Mouse (Mus musculus): ENCODE data around the gene Gm27021. TPM values are rescaled to one million over a fixed set of nuclear protein-coding genes. Genes with fewer than 3 reads are reported as not detected.

Gene Gm27021
- total RNA-seq, 2 experiments from 2014 or later = not detected

DNA sequence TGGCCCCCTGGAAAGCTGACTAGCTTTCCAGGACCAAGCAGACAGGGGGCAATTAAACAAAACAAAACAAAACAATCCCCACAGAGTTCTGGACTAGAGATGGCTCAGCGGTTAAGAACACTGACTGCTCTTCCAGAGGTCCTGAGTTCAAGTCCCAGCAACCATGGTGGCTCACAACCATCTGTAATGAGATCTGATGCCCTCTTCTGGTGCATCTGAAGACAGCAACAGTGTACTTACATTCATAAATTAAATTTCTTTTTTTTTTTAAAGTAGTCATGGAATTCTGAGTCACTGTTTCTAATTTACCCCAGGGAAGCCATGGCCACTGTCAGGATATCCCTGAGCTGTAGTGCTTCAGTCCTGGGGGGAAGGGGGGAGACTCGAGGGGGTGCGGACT lies 53.4 kb downstream of the Gm27021 start:
- ATAC-seq (replicated peaks; ENCODE audit: poor library complexity, severe bottlenecking) = no peak

DNA sequence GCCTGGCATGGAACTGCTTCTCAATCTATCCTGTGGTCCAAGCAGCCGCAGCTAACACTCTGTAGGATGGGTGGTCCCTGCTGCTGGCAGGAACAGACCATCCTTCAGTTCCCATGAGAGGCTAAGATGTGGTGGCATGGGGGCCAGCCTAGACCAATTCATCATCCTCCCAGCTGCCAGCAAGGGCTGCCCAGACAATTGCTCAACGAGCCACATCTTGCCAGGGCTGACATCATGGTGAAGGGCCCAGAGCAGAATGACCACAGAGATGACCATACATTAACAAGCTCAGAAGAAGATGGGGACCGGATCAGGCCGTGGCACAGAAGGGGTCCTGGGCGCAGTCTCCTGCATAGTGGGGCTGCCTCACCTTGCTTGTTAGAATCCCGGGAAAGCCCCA lies 57.1 kb downstream of the Gm27021 start:
- ATAC-seq (replicated peaks; ENCODE audit: poor library complexity, severe bottlenecking) = no peak

DNA sequence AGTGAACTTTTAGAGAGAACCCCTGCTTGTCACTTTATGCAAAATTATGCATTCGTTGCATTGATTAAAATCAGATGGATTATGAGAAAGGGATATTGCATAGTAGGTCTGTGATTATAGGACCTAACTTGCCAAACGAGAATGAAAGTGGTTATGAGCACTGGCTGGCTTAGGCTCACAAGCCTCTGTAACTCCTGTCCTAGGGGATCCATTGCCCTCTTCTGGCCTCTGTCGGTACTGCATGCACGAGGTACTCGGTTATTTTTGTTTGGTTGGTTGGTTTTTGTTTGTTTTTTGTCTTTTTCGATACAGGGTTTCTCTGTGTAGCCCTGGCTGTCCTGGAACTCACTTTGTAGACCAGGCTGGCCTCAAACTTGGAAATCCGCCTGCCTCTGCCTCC lies 60.0 kb downstream of the Gm27021 start:
- peak; percentile 63; the same call in 1 of the 2 replicates for ATAC-seq (replicated peaks; ENCODE audit: poor library complexity, severe bottlenecking)

DNA sequence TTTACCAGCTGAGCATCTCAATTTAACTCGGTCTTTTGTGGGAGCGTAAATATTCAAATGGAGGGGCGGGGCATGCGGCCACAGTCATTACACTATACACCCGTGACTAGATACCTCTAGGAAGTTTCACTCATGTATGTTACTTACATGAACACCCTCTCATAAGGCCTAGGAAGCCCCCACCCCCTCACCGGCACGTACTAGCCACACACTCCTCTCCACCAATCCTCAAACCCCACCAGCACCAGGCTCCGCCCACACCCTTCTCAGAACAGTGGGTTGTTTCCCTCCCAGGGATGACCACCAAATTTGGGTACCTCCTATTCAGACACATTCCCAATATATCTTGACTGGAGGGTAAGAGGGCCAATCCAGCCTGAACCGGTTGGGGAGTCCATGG lies 60.4 kb downstream of the Gm27021 start:
- peak; percentile 28; the same call in 1 of the 2 replicates for ATAC-seq (replicated peaks; ENCODE audit: poor library complexity, severe bottlenecking)

DNA sequence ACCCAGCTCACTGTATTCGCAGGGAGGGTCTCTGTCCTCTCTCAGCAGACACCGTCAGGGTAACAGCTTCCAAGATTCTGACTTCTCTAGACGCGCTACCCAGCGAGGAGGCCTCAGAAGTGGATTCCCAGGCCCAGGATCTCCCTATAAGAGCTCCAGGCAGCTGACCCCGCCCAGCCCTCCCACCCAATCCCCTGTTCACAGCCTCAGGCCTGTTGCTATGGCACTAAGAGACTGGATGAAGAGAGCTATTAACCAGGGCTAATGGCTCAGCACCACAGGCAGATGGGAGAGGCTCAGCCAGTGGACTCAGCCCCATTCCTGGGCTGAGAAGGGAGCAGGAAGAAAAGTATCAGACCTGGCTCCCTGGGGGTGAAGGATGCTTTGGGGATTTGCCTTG lies 65.2 kb downstream of the Gm27021 start:
- no peak for ATAC-seq (replicated peaks; ENCODE audit: poor library complexity, severe bottlenecking)

DNA sequence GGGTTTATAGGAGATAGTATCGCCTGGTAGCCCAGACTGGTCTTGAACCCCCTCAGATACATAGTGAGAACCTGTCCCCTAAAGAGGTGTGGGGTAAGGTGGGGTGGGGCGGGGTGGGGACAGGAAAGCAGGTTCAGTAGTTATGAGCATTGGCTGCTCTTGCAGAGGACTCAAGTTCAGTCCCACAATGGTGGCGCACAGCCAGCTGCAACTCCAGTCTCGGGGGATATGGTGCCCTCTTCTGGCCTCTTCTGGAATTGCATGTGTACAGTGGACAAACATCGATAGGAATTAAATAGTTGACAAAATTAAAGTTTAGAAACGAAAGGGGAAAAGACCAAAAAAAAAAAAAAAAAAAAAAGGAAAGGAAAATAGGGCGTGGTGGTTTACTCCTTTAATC lies 68.4 kb downstream of the Gm27021 start:
- peak; percentile 67 for ATAC-seq (replicated peaks; ENCODE audit: poor library complexity, severe bottlenecking)

DNA sequence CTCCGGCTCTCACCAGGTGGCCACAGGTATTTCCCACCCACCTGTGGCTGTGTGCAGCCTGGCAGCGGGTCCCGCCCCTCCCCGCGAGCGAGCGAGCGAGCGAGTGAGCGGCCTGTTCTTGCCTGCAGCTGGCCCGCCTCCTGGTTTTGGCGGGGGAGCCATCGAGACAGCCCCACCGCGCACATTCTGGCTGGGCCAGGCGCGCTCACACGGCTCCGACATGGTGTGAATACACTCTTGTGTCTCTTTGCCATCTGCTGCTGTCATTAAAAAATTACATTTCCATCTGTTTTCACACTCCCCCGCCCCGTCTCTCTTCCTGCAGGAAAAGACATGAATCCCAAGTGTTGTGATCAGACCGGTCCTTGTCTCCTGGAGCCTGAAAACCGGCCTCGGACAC lies 69.3 kb downstream of the Gm27021 start:
- no peak for ATAC-seq (replicated peaks; ENCODE audit: poor library complexity, severe bottlenecking)

DNA sequence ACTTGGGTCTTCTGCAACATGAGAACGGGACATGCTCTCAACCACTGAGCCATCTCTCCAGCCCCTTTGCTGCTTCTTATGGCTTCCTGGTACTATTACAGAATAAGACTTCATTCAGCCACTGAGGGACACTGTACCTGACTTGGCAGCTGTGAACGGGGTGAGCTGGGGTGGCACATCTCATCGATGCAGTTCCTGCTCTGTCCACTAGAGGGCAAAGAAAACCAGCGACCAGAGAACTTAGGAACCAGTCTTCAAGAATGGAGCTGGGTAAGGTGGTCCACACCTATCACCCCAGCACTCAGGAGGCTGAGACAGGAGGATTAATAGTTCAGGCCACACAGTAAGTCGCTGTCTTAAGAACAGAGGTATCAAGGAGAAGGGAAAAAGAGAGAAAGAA lies 71.9 kb downstream of the Gm27021 start:
- ATAC-seq (replicated peaks; ENCODE audit: poor library complexity, severe bottlenecking) = peak; percentile 73

DNA sequence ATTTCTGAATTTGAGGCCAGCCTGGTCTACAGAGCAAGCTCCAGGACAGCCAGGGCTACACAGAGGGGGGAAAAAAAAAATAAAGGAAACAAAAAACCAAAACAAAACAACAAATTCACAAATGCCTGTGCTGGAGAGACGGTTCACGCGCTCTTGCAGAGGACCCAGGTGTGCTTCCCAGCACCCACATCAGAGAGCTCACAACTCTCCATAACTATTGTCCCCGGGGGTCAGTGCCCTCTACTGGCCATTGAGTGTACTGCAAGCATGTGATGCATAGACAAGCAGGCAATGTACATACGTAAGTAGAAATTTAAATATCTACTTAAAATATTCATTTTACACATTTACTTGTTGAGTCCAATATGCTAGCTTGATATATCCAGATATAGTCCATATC lies 73.3 kb downstream of the Gm27021 start:
- no peak for ATAC-seq (replicated peaks; ENCODE audit: poor library complexity, severe bottlenecking)

DNA sequence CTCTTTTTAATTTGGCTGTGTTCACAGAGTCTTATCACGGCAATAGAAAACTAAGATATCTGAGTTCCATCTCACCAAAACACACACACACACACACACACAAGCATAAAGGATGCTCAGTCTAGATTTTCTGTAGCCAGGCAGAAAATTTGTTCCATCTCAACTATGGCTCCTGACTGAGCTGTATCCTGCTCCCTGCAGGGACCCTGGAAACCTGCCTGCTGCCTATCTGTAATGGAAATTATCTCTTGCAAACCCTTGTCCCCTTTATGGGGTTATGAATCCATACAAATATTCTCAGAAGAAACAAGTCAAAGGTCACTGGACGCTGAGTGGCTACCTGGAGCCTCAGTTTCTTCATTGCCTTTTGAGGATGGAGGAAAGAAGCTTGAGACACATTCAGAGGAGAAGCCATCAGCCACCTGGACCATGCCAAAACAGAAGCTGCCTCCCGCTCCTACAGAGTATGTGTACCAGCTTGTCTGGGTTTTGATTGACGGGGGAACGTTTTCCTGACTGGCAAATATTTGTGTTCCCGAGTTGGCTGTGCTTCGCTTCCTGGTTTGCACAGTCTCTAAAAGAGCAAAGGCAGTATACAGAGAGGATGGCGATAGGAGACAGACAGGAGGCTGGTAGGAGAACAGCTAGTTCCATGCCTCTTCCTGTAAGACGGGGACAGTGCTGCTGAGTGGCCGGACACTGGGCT lies 76.1 kb downstream of the Gm27021 start:
- no peak for ATAC-seq (replicated peaks; ENCODE audit: poor library complexity, severe bottlenecking)

DNA sequence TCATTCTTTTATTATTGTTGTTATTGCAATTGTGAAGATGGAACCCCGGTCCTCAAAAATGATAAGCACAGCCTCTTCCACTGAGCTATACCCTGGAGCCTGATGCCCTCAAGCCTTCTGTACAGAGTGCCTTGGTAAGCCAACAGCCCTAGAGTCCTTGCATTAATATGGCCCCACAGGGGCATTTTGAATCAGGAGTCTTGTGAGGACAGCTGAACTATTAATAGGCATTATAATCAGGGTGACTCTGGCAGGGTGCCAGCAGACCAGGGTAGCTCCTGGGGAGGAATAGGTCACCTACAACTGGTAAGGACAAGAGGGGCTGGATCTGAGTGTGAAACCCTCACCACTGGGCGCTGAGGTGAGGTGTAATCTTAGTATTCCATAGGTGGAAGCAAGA lies 78.0 kb downstream of the Gm27021 start:
- ATAC-seq (replicated peaks; ENCODE audit: poor library complexity, severe bottlenecking) = no peak

DNA sequence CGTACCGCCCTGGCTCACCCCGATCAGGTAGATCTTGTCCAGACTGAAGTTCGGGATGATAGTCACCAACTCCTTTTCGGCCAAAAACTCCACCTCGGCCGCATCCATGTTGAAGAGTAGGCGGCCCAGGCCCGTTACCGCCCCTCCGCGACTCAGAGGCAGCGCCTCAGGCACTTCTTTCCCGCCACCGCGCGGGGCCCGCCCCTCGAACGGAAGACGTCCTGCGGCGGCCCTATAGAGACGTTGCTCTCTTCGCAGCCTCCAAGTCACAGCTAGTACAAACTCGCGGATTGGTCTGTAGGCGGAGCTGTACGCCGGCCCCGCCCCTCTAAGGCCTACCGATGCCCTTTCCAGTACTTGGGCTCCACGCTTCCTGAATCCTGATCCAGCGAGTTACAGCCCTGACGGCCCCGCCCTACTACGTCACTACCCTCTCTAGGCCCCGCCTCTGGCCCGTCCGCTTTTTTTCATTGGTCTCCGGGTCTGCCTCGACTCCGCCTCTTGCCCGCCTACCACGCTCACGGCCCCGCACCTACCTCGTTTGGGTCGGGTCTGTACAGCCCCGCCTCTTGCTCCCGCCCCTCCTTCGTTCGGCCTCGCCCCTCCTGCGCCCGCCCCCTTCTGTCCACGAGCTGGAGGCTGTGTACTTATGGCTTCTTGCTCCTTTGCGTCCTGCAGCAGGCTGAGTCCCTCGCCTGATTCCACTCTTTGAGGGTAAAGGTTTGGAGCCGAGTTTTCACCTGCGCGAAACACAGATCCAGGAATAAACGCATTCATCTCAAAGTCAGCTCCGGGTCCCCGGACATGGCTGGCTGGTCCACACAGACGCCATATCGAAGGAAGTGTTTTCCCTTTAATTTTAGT lies 78.7 kb downstream of the Gm27021 start, which contains the start of gene Gins2:
Gene Gins2 (minus strand): TSS at position 397 of the 864 bp plus-strand sequence.
- ATAC-seq (replicated peaks; ENCODE audit: poor library complexity, severe bottlenecking) = peak; percentile 94

DNA sequence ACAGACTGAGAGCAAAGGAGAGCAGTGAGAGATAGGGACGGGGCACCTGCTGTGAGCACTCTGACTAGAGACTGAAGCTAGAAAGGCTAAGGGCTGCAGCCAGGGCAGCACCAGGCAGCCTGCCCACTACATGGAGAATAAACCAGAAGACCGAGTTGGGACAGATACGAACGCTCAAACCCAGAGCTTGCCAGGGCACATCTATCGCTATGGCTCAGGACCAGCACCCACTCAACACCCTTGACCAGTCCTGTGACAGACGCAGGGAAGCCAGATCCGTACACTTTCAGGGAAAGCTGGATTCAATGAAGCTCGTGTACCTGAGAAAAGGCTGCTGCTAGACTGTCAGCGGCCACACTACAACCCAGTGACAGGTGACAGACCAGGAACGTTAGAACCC lies 82.4 kb downstream of the Gm27021 start:
- no peak for ATAC-seq (replicated peaks; ENCODE audit: poor library complexity, severe bottlenecking)

DNA sequence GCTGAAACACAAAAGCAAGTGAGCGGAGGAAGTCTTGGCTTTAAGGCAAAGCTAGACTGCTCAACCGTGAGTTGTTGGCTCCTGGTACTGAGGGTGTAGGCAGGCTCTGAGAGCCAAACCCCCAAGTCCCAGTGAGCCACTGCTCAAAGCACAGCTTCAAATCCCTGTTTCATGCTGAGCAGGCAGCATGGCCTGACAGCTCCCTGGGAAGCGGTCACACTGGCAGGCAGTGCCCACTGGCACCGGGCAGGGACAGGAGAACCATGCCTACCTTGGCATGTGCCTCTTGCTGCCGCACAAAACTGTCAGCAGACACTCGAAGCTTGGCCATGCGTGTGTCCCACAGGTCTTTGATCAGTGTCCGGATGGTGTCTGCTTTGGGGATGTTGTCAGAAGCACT lies 86.1 kb downstream of the Gm27021 start:
- no peak for ATAC-seq (replicated peaks; ENCODE audit: poor library complexity, severe bottlenecking)

DNA sequence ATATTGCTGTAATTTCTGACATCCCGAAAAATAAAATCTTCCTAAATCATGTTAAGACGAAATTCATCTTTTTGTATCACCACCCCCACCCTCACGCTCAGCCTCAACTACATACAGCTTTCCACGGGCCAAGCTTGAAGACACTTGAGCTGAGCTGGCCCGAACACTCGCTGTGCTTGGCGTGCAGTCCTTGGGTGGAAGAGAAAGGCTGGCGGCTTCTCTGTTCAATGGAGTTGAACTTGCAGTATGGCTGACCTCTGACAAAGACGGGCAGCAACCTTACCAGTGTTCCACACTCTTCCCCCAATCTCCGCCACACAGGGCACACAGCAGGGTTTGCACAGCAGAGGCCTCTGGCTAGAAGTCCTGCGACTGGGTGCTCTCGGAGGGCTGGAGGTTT lies 86.5 kb downstream of the Gm27021 start:
- ATAC-seq (replicated peaks; ENCODE audit: poor library complexity, severe bottlenecking) = no peak

DNA sequence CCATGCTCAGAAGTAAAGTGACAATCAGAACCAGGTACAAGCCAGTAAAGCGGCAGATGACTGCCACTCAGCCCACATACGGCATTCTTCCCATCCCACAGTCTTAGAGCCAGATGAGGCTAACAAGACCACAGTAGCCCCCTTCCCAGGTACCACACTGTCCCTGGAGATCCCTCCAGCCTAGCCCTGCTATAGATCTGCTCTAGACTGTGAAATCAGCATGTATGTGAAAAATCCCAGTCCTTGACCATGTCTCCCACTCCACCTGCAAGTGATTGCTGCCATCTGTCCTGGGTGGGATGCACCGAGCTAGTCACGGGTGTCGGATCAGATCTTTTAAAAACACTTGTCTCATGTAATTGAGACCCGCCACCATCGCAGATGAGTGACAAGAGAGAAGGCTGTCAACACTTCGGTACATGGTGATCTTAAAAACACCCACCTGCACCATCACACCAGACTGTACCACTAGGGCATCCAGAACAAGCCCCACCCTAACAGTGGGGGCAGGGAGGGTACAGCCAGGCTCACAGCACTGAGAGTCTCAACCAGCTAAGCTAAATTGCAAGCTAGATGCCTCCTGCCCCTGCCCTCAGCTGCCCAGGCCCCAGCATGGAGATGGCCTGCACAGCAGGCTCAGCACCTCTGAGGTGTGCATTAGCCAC lies 87.4 kb downstream of the Gm27021 start:
- ATAC-seq (replicated peaks; ENCODE audit: poor library complexity, severe bottlenecking) = no peak

DNA sequence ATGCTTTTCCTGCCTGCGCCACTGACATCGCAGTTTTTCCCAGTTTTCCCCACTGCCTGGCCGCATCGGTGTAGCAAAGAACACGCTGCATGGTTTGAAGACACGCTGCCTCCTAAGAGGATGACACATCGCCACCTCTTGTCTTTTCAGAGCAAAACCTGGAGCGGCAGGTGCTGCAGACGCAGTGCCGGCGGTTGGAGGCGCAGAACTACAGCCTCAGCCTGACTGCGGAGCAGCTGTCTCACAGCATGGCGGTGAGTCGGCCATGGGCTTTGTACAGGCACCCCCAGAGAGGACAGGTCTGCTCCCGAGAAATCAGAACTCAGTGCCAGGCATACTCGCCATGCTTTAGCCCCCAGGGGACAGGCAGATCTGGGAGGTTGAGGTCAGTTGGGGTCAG lies 90.1 kb downstream of the Gm27021 start:
- ATAC-seq (replicated peaks; ENCODE audit: poor library complexity, severe bottlenecking) = no peak

DNA sequence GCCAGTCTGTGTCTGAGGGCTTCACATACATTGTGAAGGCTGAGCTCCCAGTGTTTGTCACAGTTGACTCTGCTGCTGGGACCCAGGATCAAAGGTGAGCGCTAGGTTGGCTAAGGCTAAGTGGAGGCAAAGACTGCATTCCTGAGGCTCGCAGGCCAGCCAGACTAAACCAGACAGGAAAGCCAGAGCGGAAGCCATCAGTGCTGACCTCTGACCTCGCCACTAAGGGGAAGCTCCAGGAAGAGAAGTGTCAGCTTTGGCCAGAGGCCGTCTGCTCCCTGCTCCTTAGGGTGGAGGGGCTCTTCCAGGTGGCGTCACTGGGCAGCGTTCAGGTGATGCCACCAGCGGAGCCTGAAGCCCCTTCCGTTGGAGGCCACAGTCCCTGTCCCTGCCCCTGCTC lies 92.1 kb downstream of the Gm27021 start:
- no peak for ATAC-seq (replicated peaks; ENCODE audit: poor library complexity, severe bottlenecking)

DNA sequence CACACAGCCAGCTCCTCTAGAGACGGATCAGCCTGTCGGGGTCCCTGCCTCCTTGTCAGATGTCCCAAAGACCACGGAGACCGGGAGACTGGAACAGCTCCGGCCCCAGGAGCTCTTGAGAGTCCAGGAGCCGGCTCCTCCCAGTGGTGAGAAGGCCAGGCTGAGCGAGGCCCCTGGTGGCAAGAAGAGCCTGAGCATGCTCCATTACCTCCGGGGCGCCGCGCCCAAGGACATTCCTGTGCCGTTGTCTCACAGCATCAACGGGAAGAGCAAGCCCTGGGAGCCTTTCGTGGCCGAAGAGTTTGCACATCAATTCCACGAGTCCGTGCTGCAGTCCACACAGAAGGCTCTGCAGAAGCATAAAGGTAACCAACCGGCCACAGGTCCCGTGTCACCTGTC lies 92.9 kb downstream of the Gm27021 start:
- no peak for ATAC-seq (replicated peaks; ENCODE audit: poor library complexity, severe bottlenecking)

DNA sequence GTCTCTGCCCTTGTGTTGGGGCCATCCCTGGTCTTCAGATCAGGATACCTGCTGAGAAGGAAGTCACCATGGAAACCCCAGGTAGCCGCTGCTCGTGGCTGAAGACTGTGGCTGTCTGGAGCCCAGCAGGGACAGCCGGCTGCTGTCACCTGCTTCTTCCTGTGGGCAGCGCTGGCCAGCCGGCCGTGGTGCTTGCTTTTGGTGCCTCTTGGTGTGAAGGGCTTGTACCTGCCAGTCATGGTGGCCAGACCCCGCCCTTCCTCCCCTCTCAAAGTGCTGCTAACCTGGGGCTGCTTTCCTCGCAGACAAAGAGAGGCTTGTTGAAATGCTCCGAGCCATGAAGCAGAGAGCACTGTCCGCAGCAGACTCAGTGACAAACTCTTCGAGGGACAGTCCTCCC lies 94.0 kb downstream of the Gm27021 start:
- no peak for ATAC-seq (replicated peaks; ENCODE audit: poor library complexity, severe bottlenecking)

DNA sequence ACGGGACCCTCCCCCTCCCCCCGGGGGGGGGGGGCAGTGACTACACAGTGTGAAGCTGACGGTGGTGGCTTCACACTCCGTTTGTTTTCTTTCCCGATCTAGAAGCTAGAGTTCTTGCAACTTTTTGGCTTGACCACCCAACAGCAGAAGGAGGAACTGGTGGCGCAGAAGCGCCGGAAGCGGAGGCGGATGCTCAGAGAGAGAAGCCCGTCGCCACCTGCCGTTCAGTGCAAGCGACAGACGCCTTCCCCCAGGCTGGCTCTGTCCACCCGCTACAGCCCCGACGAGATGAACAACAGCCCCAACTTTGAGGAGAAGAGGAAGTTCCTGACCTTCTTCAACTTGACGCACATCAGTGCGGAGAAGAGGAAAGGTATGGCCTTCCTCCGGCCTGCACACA lies 95.3 kb downstream of the Gm27021 start:
- ATAC-seq (replicated peaks; ENCODE audit: poor library complexity, severe bottlenecking) = peak; percentile 72

All from granulocyte monocyte progenitor cell, adult 5-6 weeks (primary cell).